Mouse (Mus musculus) midbrain, embryonic 16.5 days (tissue): Measurements from ENCODE around the gene Hist2h3c2. TPM values are rescaled to one million over a fixed set of nuclear protein-coding genes. Genes with fewer than 3 reads are reported as not detected.
A peak's percentile ranks its signal among the peaks of the same experiment; 100 is the strongest.

Experiments
- ATAC-seq: fragments of 200-750 bp; cut with Nextera tagmentation; 2 replicates; pipeline ENCODE4 v1.8.0; 2017; ENCODE audit warnings: moderate TSS enrichment
- H3K27ac ChIP-seq: fragments of 300-500 bp; sonication (generic); 2 replicates; pipeline ENCODE4 v1.5.1; 2014; ENCODE audit warnings: mild to moderate bottlenecking, low read length, mixed read lengths
- H3K27me3 ChIP-seq: fragments of 300-500 bp; sonication (generic); 2 replicates; pipeline ENCODE4 v1.6.1; 2014; ENCODE audit warnings: low read depth, low read length, mixed read lengths; ENCODE audit not compliant: control insufficient read depth, insufficient read depth
- H3K36me3 ChIP-seq: fragments of 300-500 bp; sonication (generic); 2 replicates; pipeline ENCODE4 v1.6.1; 2014; ENCODE audit warnings: mild to moderate bottlenecking, low read length, moderate library complexity, mixed read lengths; ENCODE audit not compliant: control insufficient read depth, insufficient read depth
- H3K4me1 ChIP-seq: fragments of 300-500 bp; sonication (generic); 2 replicates; pipeline ENCODE4 v1.6.1; 2014; ENCODE audit warnings: mild to moderate bottlenecking, low read length, mixed read lengths; ENCODE audit not compliant: control insufficient read depth, insufficient read depth
- H3K4me2 ChIP-seq: fragments of 300-500 bp; sonication (generic); 2 replicates; pipeline ENCODE4 v1.6.1; 2014; ENCODE audit warnings: mild to moderate bottlenecking, low read length, mixed read lengths
- H3K4me3 ChIP-seq: fragments of 300-500 bp; sonication (generic); 2 replicates; pipeline ENCODE4 v1.5.1; 2014; ENCODE audit warnings: low read depth, mild to moderate bottlenecking, low read length, moderate library complexity, mixed read lengths
- H3K9ac ChIP-seq: fragments of 300-500 bp; sonication (generic); 2 replicates; pipeline ENCODE4 v1.6.1; 2014; ENCODE audit warnings: low read depth, low read length, mixed read lengths
- H3K9me3 ChIP-seq: fragments of 300-500 bp; sonication (generic); replicated peaks from 2 replicates; pipeline ENCODE4 v1.6.1; 2014; ENCODE audit warnings: mild to moderate bottlenecking, low read length, mixed read lengths; ENCODE audit not compliant: control insufficient read depth, poor library complexity, severe bottlenecking
- WGBS: fragments of 180-500 bp; shearing (Covaris S2); extraction: QIAGEN DNeasy Blood & Tissue Kit; methylation state at CpG from one replicate; pipeline ENCODE4 v1.1.7; 2014; 5-methylcytosine and 5-hydroxymethylcytosine counted together
- polyA plus RNA-seq: library from polyadenylated mRNA; unstranded; fragments of >200 nt; fragmentation: Nextera tagmentation; extraction: Ambion mirVana; gene quantifications from 2 replicates; pipeline ENCODE4 v1.2.1, GENCODE M21; 2015

Gene Hist2h3c2
- polyA plus RNA-seq, 1 experiment from 2014 or later = 1.3 TPM

DNA sequence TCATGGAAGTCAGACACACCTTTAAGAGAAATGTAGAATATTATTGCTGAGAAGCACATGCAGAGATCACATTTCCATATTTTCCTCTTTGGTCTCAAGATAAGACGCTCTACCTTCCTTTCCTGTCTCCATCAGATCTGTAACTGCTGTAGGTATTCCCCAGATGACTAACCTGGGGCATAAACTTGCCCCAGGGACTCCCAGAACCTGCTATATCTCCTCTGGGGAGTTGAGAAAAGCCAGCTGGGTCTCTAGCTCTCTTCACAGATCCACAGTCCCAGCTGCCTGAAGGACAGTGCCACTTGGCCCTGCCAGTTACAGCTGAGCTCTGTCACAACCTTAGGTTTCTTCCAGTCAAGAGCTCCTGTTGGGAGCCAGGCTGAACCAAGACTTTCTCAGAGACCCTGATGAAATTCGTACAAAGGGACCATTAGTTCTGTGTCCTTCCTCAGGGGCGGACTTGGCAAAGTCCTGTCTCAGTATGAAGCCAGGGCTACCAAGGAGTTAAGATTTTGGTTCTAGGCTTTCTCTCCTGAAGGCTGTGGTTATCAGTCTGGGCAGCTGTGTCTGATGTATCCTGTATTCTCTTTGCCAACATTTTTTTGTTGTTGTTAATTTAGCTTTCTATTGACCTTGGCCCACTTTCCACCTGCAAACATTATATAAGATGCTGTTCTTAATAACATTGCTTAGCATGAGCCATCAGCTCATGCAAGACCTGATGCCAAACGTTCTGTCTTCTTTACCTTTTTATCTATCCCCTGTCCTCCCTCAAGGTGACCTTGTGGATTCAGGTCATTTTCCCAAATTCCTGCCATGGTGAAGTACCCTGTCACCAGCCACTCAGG is 7.8 kb downstream of the Hist2h3c2 start:
- Histone ChIP-seq H3K4me3 (no peak overlapping the region), H3K9ac (no peak overlapping the region), H3K36me3 (no peaks in the 10 kb centered on the region), H3K27me3 (no peaks in the 10 kb centered on the region), H3K9me3 (no peaks in the 10 kb centered on the region), H3K4me2 (no peak overlapping the region), H3K27ac (no peak overlapping the region), H3K4me1 (no peaks in the 10 kb centered on the region)
- 83% methylated on average over 4 of the region's 4 CpGs for whole genome bisulfite sequencing
- no peak for ATAC-seq

GRCm38 (mm10) chr3:96230404-96230803 is 8.5 kb downstream of the Hist2h3c2 start:
- Histone ChIP-seq H3K27ac (no peak overlapping the region), H3K4me1 (no peaks in the 10 kb centered on the region), H3K9ac (no peak overlapping the region), H3K36me3 (no peaks in the 10 kb centered on the region), H3K9me3 (no peaks in the 10 kb centered on the region), H3K4me3 (no peak overlapping the region), H3K27me3 (no peaks in the 10 kb centered on the region), H3K4me2 (no peak overlapping the region)
- 83% methylated on average over 2 of the region's 2 CpGs for WGBS
- ATAC-seq = no peak

GRCm38 (mm10) chr3:96228828-96229227 is 10.1 kb downstream of the Hist2h3c2 start:
- Histone ChIP-seq H3K4me3 (no peak overlapping the region), H3K9ac (no peak overlapping the region), H3K27me3 (no peaks in the 10 kb centered on the region), H3K36me3 (no peaks in the 10 kb centered on the region), H3K27ac (no peak overlapping the region), H3K4me2 (no peak overlapping the region), H3K9me3 (no peaks in the 10 kb centered on the region), H3K4me1 (0 out of 2 replicates have a peak, but pooled peaks cover 4% of the 10 kb centered on the region)
- 73% methylated on average over 2 of the region's 2 CpGs for WGBS
- ATAC-seq = no peak

DNA sequence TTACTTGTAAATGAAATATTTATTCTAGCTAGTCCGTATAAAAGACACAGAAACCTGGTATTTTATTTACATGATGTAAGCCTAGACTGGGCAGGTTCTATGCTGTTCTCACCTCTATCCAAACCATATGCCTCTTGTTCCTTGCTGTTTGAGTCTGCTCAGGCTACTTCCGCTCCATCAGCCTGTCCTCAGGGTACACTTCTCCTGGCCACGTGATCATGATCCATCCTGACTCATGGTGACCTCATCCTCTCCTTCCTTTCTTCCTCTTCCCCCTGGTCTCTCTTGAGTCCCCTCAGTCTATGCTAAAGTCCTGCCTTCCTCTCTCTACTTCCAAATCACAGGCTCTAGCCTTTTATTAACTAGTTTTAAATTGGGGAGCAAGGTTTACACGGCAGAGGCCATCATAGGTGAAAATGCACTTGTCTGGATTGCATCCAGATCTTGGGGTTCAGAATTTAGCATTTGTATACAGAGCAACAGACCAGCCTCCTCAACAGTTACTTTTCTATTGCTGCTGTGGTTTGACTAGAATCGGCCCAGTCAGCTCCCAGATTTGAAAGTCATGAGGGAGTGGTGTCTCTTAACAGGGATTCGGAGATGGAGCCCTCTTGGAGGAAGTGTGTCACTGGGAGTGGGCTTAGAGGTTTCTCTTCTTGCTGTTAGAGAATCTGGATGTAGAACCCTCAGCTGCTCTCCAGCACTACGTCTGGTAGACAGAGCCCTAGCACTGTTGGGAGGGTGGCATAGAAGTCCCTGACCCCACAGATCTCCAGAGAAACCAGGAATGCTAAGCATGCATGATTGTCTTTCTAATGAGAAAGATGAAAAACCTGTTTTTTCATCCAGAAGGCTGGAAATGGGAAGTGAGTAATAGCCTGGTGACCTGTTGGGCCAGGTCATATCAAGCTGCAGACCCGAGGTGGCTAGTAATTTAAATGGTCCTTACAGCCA is 12.0 kb downstream of the Hist2h3c2 start:
- Histone ChIP-seq H3K9me3 (no peaks in the 10 kb centered on the region), H3K4me1 (peaks cover 12% of the 10 kb centered on the region), H3K27ac (no peak overlapping the region), H3K4me2 (no peak overlapping the region), H3K9ac (no peak overlapping the region), H3K36me3 (no peaks in the 10 kb centered on the region), H3K4me3 (no peak overlapping the region), H3K27me3 (no peaks in the 10 kb centered on the region)
- 83% methylated on average over 8 of the region's 8 CpGs for whole genome bisulfite sequencing
- no peak for ATAC-seq

DNA sequence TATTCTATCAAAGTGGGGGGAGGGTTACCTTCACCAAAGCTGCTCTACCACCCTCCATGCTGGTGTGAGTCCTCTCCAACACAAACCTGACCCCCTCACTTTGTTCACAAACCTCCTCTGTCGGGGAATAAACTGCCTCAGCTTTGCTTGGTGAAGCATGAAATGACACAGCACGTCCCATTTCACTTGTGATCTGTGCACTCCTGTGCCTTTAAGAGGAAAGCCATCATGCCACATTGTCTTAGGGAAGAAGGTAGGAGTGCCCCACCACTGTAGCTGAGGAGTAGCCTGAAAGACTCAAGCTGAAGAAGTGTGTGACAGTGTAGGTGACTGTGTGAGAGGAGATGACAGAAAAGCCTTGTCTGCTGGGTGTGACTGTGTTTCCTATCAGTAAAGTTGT is 13.5 kb downstream of the Hist2h3c2 start:
- Histone ChIP-seq H3K9me3 (no peaks in the 10 kb centered on the region), H3K9ac (no peak overlapping the region), H3K4me3 (no peak overlapping the region), H3K27me3 (no peaks in the 10 kb centered on the region), H3K4me2 (no peak overlapping the region), H3K36me3 (no peaks in the 10 kb centered on the region), H3K27ac (no peak overlapping the region), H3K4me1 (peaks cover 18% of the 10 kb centered on the region)
- ATAC-seq = no peak
- 9% methylated on average over 2 of the region's 2 CpGs for WGBS

- ATAC-seq = no peak
- WGBS = 85% methylated on average over 4 of the region's 4 CpGs
- no peaks in the 10 kb centered on the region for H3K27me3 ChIP-seq
- H3K27ac ChIP-seq = no peak overlapping the region
- no peaks in the 10 kb centered on the region for H3K36me3 ChIP-seq
- H3K9me3 ChIP-seq = no peaks in the 10 kb centered on the region
- no peak overlapping the region for H3K4me3 ChIP-seq
- no peak overlapping the region for H3K9ac ChIP-seq
- H3K4me1 ChIP-seq = peaks cover 25% of the 10 kb centered on the region
- H3K4me2 ChIP-seq = peak overlapping the region; percentile 65; the same call in 1 of the 2 replicates
Observed at GRCm38 (mm10) chr3:96222774-96223173, 16.2 kb downstream of the Hist2h3c2 start.

DNA sequence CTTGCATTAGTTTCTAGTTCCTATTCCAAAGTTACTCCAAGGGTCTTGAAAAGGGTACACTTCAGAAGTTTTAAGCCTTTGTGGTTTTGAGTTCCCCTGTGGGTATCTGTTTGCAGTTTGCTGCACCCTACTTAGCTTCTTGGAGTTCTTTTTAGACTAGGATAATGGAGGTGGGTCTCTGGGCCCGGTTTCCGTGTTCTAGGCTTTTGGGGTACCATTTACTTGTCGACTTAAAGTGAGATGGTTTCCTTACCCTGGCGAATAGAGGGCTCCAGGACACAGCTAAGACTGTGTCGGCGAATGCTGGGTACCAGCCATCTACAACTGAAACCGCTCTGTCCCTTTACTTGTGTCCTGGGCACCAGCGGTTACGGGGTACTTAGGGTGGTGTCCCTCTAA is 17.3 kb downstream of the Hist2h3c2 start:
- H3K9me3 ChIP-seq = no peaks in the 10 kb centered on the region
- H3K4me1 ChIP-seq = peaks cover 25% of the 10 kb centered on the region
- peak overlapping the region; percentile 67 for H3K4me3 ChIP-seq
- H3K27ac ChIP-seq = peak overlapping the region; percentile 98
- H3K9ac ChIP-seq = peak overlapping the region; percentile 78
- no peaks in the 10 kb centered on the region for H3K27me3 ChIP-seq
- no peak for ATAC-seq
- H3K4me2 ChIP-seq = peak overlapping the region; percentile 65
- WGBS = 9% methylated on average over 9 of the region's 9 CpGs
- no peaks in the 10 kb centered on the region for H3K36me3 ChIP-seq

DNA sequence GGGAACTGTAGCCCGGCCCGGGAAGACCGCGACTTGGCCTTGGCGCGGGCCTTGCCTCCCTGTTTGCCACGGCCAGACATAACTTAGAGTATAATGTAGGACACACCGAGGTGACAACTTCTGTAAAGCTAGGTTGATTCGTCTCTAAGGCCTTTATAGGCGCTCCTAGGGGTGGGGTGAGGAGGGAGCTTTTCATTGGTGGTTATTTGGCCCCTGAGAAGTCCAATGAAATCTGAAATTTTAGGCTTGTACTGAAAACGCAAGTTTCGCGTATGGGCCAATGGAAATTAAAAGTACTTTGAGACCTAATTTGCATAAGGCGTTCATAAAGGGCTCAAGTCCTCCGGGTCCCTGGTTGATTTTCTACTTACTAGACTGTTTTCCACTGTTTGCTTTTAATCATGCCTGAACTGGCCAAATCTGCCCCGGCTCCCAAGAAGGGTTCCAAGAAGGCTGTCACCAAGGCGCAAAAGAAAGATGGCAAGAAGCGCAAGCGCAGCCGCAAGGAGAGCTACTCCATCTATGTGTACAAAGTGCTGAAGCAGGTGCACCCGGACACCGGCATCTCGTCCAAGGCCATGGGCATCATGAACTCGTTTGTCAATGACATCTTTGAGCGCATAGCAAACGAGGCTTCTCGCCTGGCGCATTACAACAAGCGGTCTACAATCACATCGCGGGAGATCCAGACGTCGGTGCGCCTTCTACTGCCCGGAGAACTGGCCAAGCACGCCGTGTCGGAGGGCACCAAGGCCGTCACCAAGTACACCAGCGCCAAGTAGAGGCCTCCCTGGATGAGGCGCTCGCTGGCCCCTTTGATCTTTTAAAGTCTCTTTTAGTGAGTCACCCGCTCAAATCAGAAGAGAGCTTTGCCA is 17.9 kb downstream of the Hist2h3c2 start, which contains the start of the genes Hist2h2ac and Hist2h2be:
Gene Hist2h2ac, minus strand, starts transcription at position 116 of the 875 bp plus-strand sequence.
Gene Hist2h2be, plus strand, starts transcription at position 355 of the 875 bp plus-strand sequence.
- Histone ChIP-seq H3K27me3 (no peaks in the 10 kb centered on the region), H3K4me2 (peak within 1 kb of the TSS; percentile 65), H3K4me1 (peaks cover 25% of the 10 kb centered on the region), H3K9ac (peak within 1 kb of the TSS; percentile 78), H3K27ac (peak within 1 kb of the TSS; percentile 98), H3K4me3 (peak within 1 kb of the TSS; percentile 67), H3K9me3 (no peaks in the 10 kb centered on the region), H3K36me3 (no peaks in the 10 kb centered on the region)
- under 1% methylated on average over 43 of the region's 43 CpGs for WGBS
- peak; percentile 82 for ATAC-seq
